9 mouse cellular contexts compared by ENCODE assay signal in the genomic region with DNA sequence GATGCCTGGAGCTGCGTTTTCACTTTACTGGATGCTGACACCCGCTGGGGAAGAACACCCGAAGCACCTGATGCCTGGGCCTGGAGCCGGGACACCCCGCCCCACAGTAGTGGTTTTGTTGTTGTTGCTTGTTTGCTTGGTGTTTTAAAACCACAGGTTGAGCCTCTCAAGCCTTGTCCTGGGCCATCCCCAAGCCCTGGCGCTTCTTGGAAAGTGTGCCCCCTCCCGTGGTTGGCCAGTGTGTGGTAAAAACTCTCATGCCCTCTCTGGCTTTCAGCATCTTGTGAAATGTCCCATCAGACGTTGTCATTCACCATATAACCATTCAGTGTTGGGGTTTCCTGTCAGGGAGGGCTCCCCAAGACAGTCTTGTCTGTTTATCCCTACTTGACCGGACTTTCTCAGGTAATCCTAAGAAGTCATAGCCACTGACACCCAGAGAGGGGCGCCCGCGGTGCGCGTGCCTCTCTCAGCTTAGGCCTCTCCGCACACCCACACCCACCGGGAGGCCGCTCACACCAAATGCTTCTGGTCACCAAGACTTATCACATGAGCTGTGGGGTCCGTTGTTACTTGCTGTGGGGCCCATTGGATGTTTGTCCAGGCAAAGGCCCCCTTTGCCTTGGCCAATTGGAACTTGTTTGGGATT. TPM values are rescaled to one million over a fixed set of nuclear protein-coding genes. Genes with fewer than 3 reads are reported as not detected.
A peak's percentile ranks its signal among the peaks of the same experiment; 100 is the strongest.
DNase-seq lines count a peak whose midpoint lies in the region; ATAC-seq and TF ChIP-seq lines count a peak whose summit lies in the region.
"Had no signal": no experiment of that assay in that cellular context is flagged by ENCODE, and none has a peak within 500 bp of the region (broad histone marks: within the 10 kb centered on the region; RNA-seq: fewer than 3 reads in every experiment).

No protein-coding gene starts in this region.

- H3K4me1 ChIP-seq in intestine, postnatal 0 days (replicated peaks; ENCODE audit: control insufficient read depth, insufficient read depth, low read length) = no peaks in the 10 kb centered on the region
- no peaks in the 10 kb centered on the region for H3K4me1 ChIP-seq in intestine, embryonic 16.5 days (ENCODE audit: control insufficient read depth, insufficient read depth, low read length)
- peaks cover 39% of the 10 kb centered on the region for H3K4me1 ChIP-seq in forebrain, embryonic 12.5 days

- H3K4me2 ChIP-seq in intestine, postnatal 0 days (replicated peaks; ENCODE audit: low read depth) = no peak overlapping the region
- H3K4me2 ChIP-seq in intestine, embryonic 16.5 days (ENCODE audit: low read depth, low read length) = no peak overlapping the region
- H3K4me2 ChIP-seq in forebrain, embryonic 12.5 days = peak overlapping the region; percentile 91

- H3K27ac ChIP-seq in intestine, postnatal 0 days (ENCODE audit: low read depth, low read length) = no peak overlapping the region
- no peak overlapping the region for H3K27ac ChIP-seq in intestine, embryonic 16.5 days (ENCODE audit: low read length)
- H3K27ac ChIP-seq in forebrain, embryonic 12.5 days = no peak overlapping the region
- H3K27ac ChIP-seq: embryonic facial prominence, embryonic 13.5 days had no signal

- peak; percentile 54 to 63 for DNase-seq in layer of hippocampus, postnatal 36 days
- peak; percentile 60 for DNase-seq in retina, embryonic 14.5 days (ENCODE audit: low spot score)
- DNase-seq in adrenal gland, adult (ENCODE audit: inconsistent age in 2 of 2, low spot score in 1 of 2) = no peak
- DNase-seq in heart, adult 18-20 months = no peak
- DNase-seq in heart, postnatal 36 days = no peak

- no peaks in the 10 kb centered on the region for H3K36me3 ChIP-seq in intestine, postnatal 0 days (ENCODE audit: control insufficient read depth, insufficient read depth)
- no peaks in the 10 kb centered on the region for H3K36me3 ChIP-seq in intestine, embryonic 16.5 days (ENCODE audit: control insufficient read depth, insufficient read depth, low read length)
- H3K36me3 ChIP-seq in forebrain, embryonic 12.5 days (replicated peaks) = no peaks in the 10 kb centered on the region
- H3K36me3 ChIP-seq: embryonic facial prominence, embryonic 13.5 days had no signal

- peaks cover 45% of the 10 kb centered on the region for H3K27me3 ChIP-seq in intestine, postnatal 0 days (replicated peaks; ENCODE audit: control insufficient read depth, insufficient read depth, low read length)
- peaks cover 59% of the 10 kb centered on the region for H3K27me3 ChIP-seq in intestine, embryonic 16.5 days (replicated peaks; ENCODE audit: control insufficient read depth, insufficient read depth, low read length)
- peaks cover 63% of the 10 kb centered on the region for H3K27me3 ChIP-seq in forebrain, embryonic 12.5 days

- WGBS in intestine, postnatal 0 days = 11% methylated on average over 18 of the region's 18 CpGs
- WGBS in intestine, embryonic 16.5 days = 13% methylated on average over 18 of the region's 18 CpGs
- 8% methylated on average over 18 of the region's 18 CpGs for WGBS in forebrain, embryonic 12.5 days

- H3K9me3 ChIP-seq in intestine, postnatal 0 days (ENCODE audit: control insufficient read depth) = no peaks in the 10 kb centered on the region
- no peaks in the 10 kb centered on the region for H3K9me3 ChIP-seq in intestine, embryonic 16.5 days (ENCODE audit: control insufficient read depth, low read length)
- no peaks in the 10 kb centered on the region for H3K9me3 ChIP-seq in forebrain, embryonic 12.5 days
- H3K9me3 ChIP-seq: embryonic facial prominence, embryonic 13.5 days had no signal

- no peak overlapping the region for H3K4me3 ChIP-seq in intestine, postnatal 0 days (ENCODE audit: low read depth, low read length)
- no peak overlapping the region for H3K4me3 ChIP-seq in intestine, embryonic 16.5 days (ENCODE audit: low read length)
- peak overlapping the region; percentile 66 for H3K4me3 ChIP-seq in forebrain, embryonic 12.5 days (replicated peaks)

- no peak overlapping the region for H3K9ac ChIP-seq in intestine, postnatal 0 days (ENCODE audit: low read depth, low read length)
- H3K9ac ChIP-seq in intestine, embryonic 16.5 days (ENCODE audit: low read depth, low read length) = no peak overlapping the region
- no peak overlapping the region; the same call in 1 of the 2 replicates for H3K9ac ChIP-seq in forebrain, embryonic 12.5 days
- H3K9ac ChIP-seq: embryonic facial prominence, embryonic 13.5 days had no signal

- TF ChIP-seq CTCF in intestine, postnatal 0 days (IDR thresholded peaks at IDR 0.05; ENCODE audit: low read depth) = peak; percentile 32

- intact Hi-C loops in heart, postnatal 36 days (cut with DNase I) = no loop called here

- no peak for ATAC-seq in intestine, postnatal 0 days
- ATAC-seq in intestine, embryonic 16.5 days = no peak
- ATAC-seq in forebrain, embryonic 12.5 days (ENCODE audit: low FRiP score) = no peak

RNA-seq across cellular contexts. Expression of gene Csmd2, which starts 1.8 kb away (rescaled TPM):
- polyA plus RNA-seq in intestine, postnatal 0 days (2015; fragmentation: Nextera tagmentation; extraction: Ambion mirVana) = 0.05 and 0.14 TPM in 2 replicates
- polyA plus RNA-seq in intestine, embryonic 16.5 days (2015; fragmentation: Nextera tagmentation; extraction: Ambion mirVana) = 0.09 and 0.11 TPM in 2 replicates
- 3.6 and 4.3 TPM in 2 replicates for polyA plus RNA-seq in forebrain, embryonic 12.5 days (2016; fragmentation: Nextera tagmentation; extraction: Ambion mirVana)
- total RNA-seq in layer of hippocampus, postnatal 36 days (2021) = 10 to 100 TPM; 43.5 to 51.1 TPM
- not detected for total RNA-seq in heart, adult 18-20 months (2021)
- under 1 TPM in 1 of 2 experiments, not detected in 1; 0.08 TPM for total RNA-seq in heart, postnatal 36 days (2021)

RNA-seq across cellular contexts. Expression of gene CK137956, which starts 18.7 kb away (rescaled TPM):
- polyA plus RNA-seq in intestine, postnatal 0 days (2015; fragmentation: Nextera tagmentation; extraction: Ambion mirVana) = not detected in 2 replicates
- polyA plus RNA-seq in intestine, embryonic 16.5 days (2015; fragmentation: Nextera tagmentation; extraction: Ambion mirVana) = not detected in 2 replicates
- 0.33 and 0.36 TPM in 2 replicates for polyA plus RNA-seq in forebrain, embryonic 12.5 days (2016; fragmentation: Nextera tagmentation; extraction: Ambion mirVana)
- under 1 TPM; 0.73 to 0.90 TPM for total RNA-seq in layer of hippocampus, postnatal 36 days (2021)
- total RNA-seq in heart, adult 18-20 months (2021) = not detected
- total RNA-seq in heart, postnatal 36 days (2021) = not detected
- polyA plus RNA-seq: embryonic facial prominence, embryonic 13.5 days had no signal

Comparison
In these comparisons a context has a peak if more than half of its experiments do, and no peak if none do; other contexts are left out.
1. DNase-seq: peak in layer of hippocampus, postnatal 36 days (2 of 2) and retina, embryonic 14.5 days (single experiment); none in adrenal gland, adult (0 of 2), heart, adult 18-20 months (0 of 2) and heart, postnatal 36 days (0 of 2).
2. RNA of gene Csmd2, which starts 1.8 kb away (total RNA-seq): 43.5 to 51.1 TPM in layer of hippocampus, postnatal 36 days; 0.08 TPM in heart, postnatal 36 days and not detected in heart, adult 18-20 months; every median in the first group is over 10 times any median in the second.